Mouse (Mus musculus) subcutaneous adipose tissue, adult 2 months (tissue): ENCODE results near the gene Atmin. TPM values are rescaled to one million over a fixed set of nuclear protein-coding genes. Genes with fewer than 3 reads are reported as not detected.

Experiments
- polyA plus RNA-seq: library from polyadenylated mRNA; depleted of rRNA; stranded (reverse); fragments of >200 nt; gene quantifications from 2 replicates; pipeline ENCODE4 v1.2.3, GENCODE M21; 2012; ENCODE audit warnings: low replicate concordance; rRNA removed

Gene Atmin
- 13.0 and 20.6 TPM in 2 replicates for polyA plus RNA-seq

GRCm38 (mm10) chr8:116943161-116943554 is at the start of gene Atmin:
Gene Atmin (plus strand): TSS chr8:116943393.

DNA sequence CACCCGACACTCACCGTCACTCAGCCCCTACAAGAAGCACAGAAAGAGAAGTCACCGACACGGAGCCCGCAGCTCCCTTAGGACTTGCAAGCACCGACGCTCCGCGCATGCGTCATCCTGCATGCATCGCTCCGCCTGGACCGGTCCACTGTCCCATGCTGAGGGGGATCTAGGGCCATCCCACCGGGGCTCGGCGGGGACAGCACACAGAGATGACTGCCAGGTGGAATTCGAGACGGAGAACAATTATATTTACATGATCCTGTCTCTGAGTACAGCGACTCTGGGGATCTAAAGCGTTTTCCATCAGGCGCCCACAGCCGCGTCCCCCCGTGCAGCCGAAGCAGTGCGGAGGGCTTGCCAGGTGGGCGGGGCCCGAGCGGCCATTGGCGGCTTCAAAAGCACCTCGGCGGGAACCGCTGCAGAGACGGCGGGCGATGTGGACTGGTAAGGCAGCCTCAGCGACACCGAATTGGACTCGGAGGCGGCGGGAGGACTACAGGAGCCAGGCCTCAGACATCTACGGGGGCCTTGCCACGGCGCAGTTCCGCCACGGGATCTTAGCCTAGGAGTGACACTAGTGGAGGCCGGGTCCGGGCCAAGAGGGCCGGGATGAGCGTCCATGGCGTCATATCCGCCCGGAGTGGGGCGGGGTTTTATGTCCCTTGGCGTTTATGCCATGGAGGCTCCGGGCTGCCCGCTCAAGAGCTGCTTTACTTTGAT is 21.7 kb upstream of the Atmin start, which contains the start of the genes Cmc2 and Cenpn:
TSS of gene Cmc2 (minus strand) at position 119 of the 723 bp plus-strand sequence.
TSS of gene Cenpn (plus strand) at position 394 of the 723 bp plus-strand sequence.

GRCm38 (mm10) chr8:116978631-116979256 is 35.6 kb downstream of the Atmin start, which contains the start of gene 1700030J22Rik:
Gene 1700030J22Rik (minus strand): TSS chr8:116978959.

GRCm38 (mm10) chr8:116993095-116993867 is 50.1 kb downstream of the Atmin start, which contains the start of gene Gcsh:
Gene Gcsh (minus strand): TSS chr8:116993537.

Other genes starting within 250 kb of the Atmin start
- gene Cdyl2, start 210.4 kb upstream of the Atmin start, polyA plus RNA-seq: 3.1 and 3.2 TPM in 2 replicates
- 9.6 and 15.0 TPM in 2 replicates for gene Cmc2, start 21.9 kb upstream of the Atmin start, polyA plus RNA-seq
- 1.6 and 4.9 TPM in 2 replicates for gene Cenpn, start 21.7 kb upstream of the Atmin start, polyA plus RNA-seq
- gene 1700030J22Rik, start 35.6 kb downstream of the Atmin start, polyA plus RNA-seq: 0.37 and 0.82 TPM in 2 replicates
- gene Gcsh, start 50.1 kb downstream of the Atmin start, polyA plus RNA-seq: 39.9 and 88.9 TPM in 2 replicates
- 0.13 and 0.30 TPM in 2 replicates for gene Pkd1l2, start 139.1 kb downstream of the Atmin start, polyA plus RNA-seq
- 0.09 and 0.20 TPM in 2 replicates for gene Bco1, start 152.5 kb downstream of the Atmin start, polyA plus RNA-seq
- 4.8 and 7.2 TPM in 2 replicates for gene Gan, start 214.7 kb downstream of the Atmin start, polyA plus RNA-seq